Mouse (Mus musculus): ENCODE results near the gene Tspan14. TPM values are rescaled to one million over a fixed set of nuclear protein-coding genes. Genes with fewer than 3 reads are reported as not detected.

Tspan14 gene
- polyA plus RNA-seq, 1 experiment from 2014 or later: 109 TPM

- Histone ChIP-seq H3K27me3 (no peaks in the 10 kb centered on the region), H3K4me2 (no peak overlapping the region), H3K9ac (no peak overlapping the region), H3K27ac (no peak overlapping the region), H3K36me3 (no peaks in the 10 kb centered on the region), H3K4me1 (peaks cover 21% of the 10 kb centered on the region), H3K4me3 (replicated peaks) (no peak overlapping the region), H3K9me3 (replicated peaks) (no peaks in the 10 kb centered on the region)
- ATAC-seq (replicated peaks; ENCODE audit: low FRiP score): no peak
- 92% methylated on average over 4 of the region's 4 CpGs for WGBS
Measured at GRCm38 (mm10) chr14:40891506-40891905, 75.1 kb downstream of the Tspan14 start.

GRCm38 (mm10) chr14:40889704-40890103 lies 76.9 kb downstream of the Tspan14 start:
- no peak for ATAC-seq (replicated peaks; ENCODE audit: low FRiP score)
- no peak overlapping the region for H3K9ac ChIP-seq
- H3K9me3 ChIP-seq (replicated peaks): no peaks in the 10 kb centered on the region
- no peaks in the 10 kb centered on the region for H3K27me3 ChIP-seq
- H3K4me2 ChIP-seq: no peak overlapping the region
- peaks cover 23% of the 10 kb centered on the region for H3K4me1 ChIP-seq
- WGBS: 75% methylated on average over 4 of the region's 4 CpGs
- H3K36me3 ChIP-seq: no peaks in the 10 kb centered on the region
- no peak overlapping the region for H3K27ac ChIP-seq
- H3K4me3 ChIP-seq (replicated peaks): no peak overlapping the region

GRCm38 (mm10) chr14:40889181-40889580 lies 77.4 kb downstream of the Tspan14 start:
- H3K36me3 ChIP-seq: no peaks in the 10 kb centered on the region
- no peaks in the 10 kb centered on the region for H3K27me3 ChIP-seq
- H3K4me2 ChIP-seq: no peak overlapping the region
- H3K9me3 ChIP-seq (replicated peaks): no peaks in the 10 kb centered on the region
- no peak overlapping the region for H3K4me3 ChIP-seq (replicated peaks)
- no peak overlapping the region for H3K9ac ChIP-seq
- no peak for ATAC-seq (replicated peaks; ENCODE audit: low FRiP score)
- 71% methylated on average over 2 of the region's 2 CpGs for WGBS
- no peak overlapping the region for H3K27ac ChIP-seq
- H3K4me1 ChIP-seq: peaks cover 17% of the 10 kb centered on the region

GRCm38 (mm10) chr14:40886428-40887202 lies 80.0 kb downstream of the Tspan14 start:
- WGBS: 87% methylated on average over 6 of the region's 6 CpGs
- no peak for ATAC-seq (replicated peaks; ENCODE audit: low FRiP score)

GRCm38 (mm10) chr14:40885752-40886151 lies 80.9 kb downstream of the Tspan14 start:
- no peak overlapping the region for H3K4me2 ChIP-seq
- no peak for ATAC-seq (replicated peaks; ENCODE audit: low FRiP score)
- H3K27ac ChIP-seq: no peak overlapping the region

More at GRCm38 (mm10) chr14:40886428-40887202, 80.0 kb downstream of the Tspan14 start:
- Histone ChIP-seq H3K9ac (no peak overlapping the region), H3K4me3 (replicated peaks) (no peak overlapping the region), H3K36me3 (no peaks in the 10 kb centered on the region), H3K4me1 (peaks cover 4% of the 10 kb centered on the region; the same call in 1 of the 2 replicates), H3K27me3 (no peaks in the 10 kb centered on the region), H3K4me2 (no peak overlapping the region), H3K27ac (no peak overlapping the region), H3K9me3 (replicated peaks) (no peaks in the 10 kb centered on the region)

GRCm38 (mm10) chr14:40885225-40885624 lies 81.4 kb downstream of the Tspan14 start:
- H3K27ac ChIP-seq: no peak overlapping the region
- WGBS: 29% methylated on average over 4 of the region's 4 CpGs
- peak; percentile 77 for ATAC-seq (replicated peaks; ENCODE audit: low FRiP score)
- no peak overlapping the region for H3K9ac ChIP-seq
- no peak overlapping the region for H3K4me2 ChIP-seq
- H3K4me3 ChIP-seq (replicated peaks): no peak overlapping the region
- no peaks in the 10 kb centered on the region for H3K9me3 ChIP-seq (replicated peaks)
- peaks cover 4% of the 10 kb centered on the region; the same call in 1 of the 2 replicates for H3K4me1 ChIP-seq
- no peaks in the 10 kb centered on the region for H3K27me3 ChIP-seq
- H3K36me3 ChIP-seq: no peaks in the 10 kb centered on the region

More at GRCm38 (mm10) chr14:40885752-40886151, 80.9 kb downstream of the Tspan14 start:
- H3K27me3 ChIP-seq: no peaks in the 10 kb centered on the region
- H3K9me3 ChIP-seq (replicated peaks): no peaks in the 10 kb centered on the region
- no peaks in the 10 kb centered on the region for H3K36me3 ChIP-seq
- H3K4me1 ChIP-seq: peaks cover 4% of the 10 kb centered on the region; the same call in 1 of the 2 replicates
- no peak overlapping the region for H3K9ac ChIP-seq
- no peak overlapping the region for H3K4me3 ChIP-seq (replicated peaks)
- 43% methylated on average over 1 of the region's 1 CpGs for WGBS

- H3K36me3 ChIP-seq: no peaks in the 10 kb centered on the region
- H3K27ac ChIP-seq: no peak overlapping the region
- H3K4me2 ChIP-seq: no peak overlapping the region
- no peak overlapping the region for H3K4me3 ChIP-seq (replicated peaks)
- 0 out of 2 replicates have a peak, but pooled peaks cover 5% of the 10 kb centered on the region for H3K4me1 ChIP-seq
- no peaks in the 10 kb centered on the region for H3K27me3 ChIP-seq
- no peaks in the 10 kb centered on the region for H3K9me3 ChIP-seq (replicated peaks)
- H3K9ac ChIP-seq: no peak overlapping the region
- no peak for ATAC-seq (replicated peaks; ENCODE audit: low FRiP score)
Measured at GRCm38 (mm10) chr14:40874565-40874964, 92.0 kb downstream of the Tspan14 start.

- Histone ChIP-seq H3K27ac (no peak overlapping the region), H3K36me3 (no peaks in the 10 kb centered on the region), H3K4me1 (0 out of 2 replicates have a peak, but pooled peaks cover 5% of the 10 kb centered on the region), H3K27me3 (no peaks in the 10 kb centered on the region), H3K9me3 (replicated peaks) (no peaks in the 10 kb centered on the region), H3K9ac (no peak overlapping the region), H3K4me3 (replicated peaks) (no peak overlapping the region), H3K4me2 (no peak overlapping the region)
- ATAC-seq (replicated peaks; ENCODE audit: low FRiP score): no peak
- 86% methylated on average over 5 of the region's 5 CpGs for whole genome bisulfite sequencing
Measured at GRCm38 (mm10) chr14:40873961-40874360, 92.6 kb downstream of the Tspan14 start.

GRCm38 (mm10) chr14:40870598-40870997 lies 96.0 kb downstream of the Tspan14 start:
- Histone ChIP-seq H3K9me3 (replicated peaks) (no peaks in the 10 kb centered on the region), H3K9ac (no peak overlapping the region), H3K4me1 (0 out of 2 replicates have a peak, but pooled peaks cover 5% of the 10 kb centered on the region), H3K4me2 (no peak overlapping the region), H3K27ac (0 out of 2 replicates have a peak overlapping the region, but pooled peaks have one; percentile 37), H3K4me3 (replicated peaks) (no peak overlapping the region), H3K36me3 (no peaks in the 10 kb centered on the region), H3K27me3 (no peaks in the 10 kb centered on the region)
- 52% methylated on average over 3 of the region's 3 CpGs for WGBS
- ATAC-seq (replicated peaks; ENCODE audit: low FRiP score): no peak

GRCm38 (mm10) chr14:40864811-40865514 lies 101.6 kb downstream of the Tspan14 start:
- Histone ChIP-seq H3K4me3 (replicated peaks) (no peak overlapping the region), H3K4me1 (0 out of 2 replicates have a peak, but pooled peaks cover 4% of the 10 kb centered on the region), H3K9ac (no peak overlapping the region), H3K27me3 (no peaks in the 10 kb centered on the region), H3K27ac (0 out of 2 replicates have a peak overlapping the region, but pooled peaks have one; percentile 4), H3K9me3 (replicated peaks) (no peaks in the 10 kb centered on the region), H3K4me2 (no peak overlapping the region), H3K36me3 (no peaks in the 10 kb centered on the region)
- 54% methylated on average over 6 of the region's 6 CpGs for WGBS
- peak; percentile 66; the same call in 1 of the 2 replicates for ATAC-seq (replicated peaks; ENCODE audit: low FRiP score)

- H3K36me3 ChIP-seq: no peaks in the 10 kb centered on the region
- H3K4me1 ChIP-seq: 0 out of 2 replicates have a peak, but pooled peaks cover 4% of the 10 kb centered on the region
- ATAC-seq (replicated peaks; ENCODE audit: low FRiP score): no peak
- no peak overlapping the region for H3K27ac ChIP-seq
- H3K4me2 ChIP-seq: no peak overlapping the region
- H3K9ac ChIP-seq: no peak overlapping the region
- H3K9me3 ChIP-seq (replicated peaks): no peaks in the 10 kb centered on the region
- WGBS: 75% methylated on average over 3 of the region's 3 CpGs
- no peaks in the 10 kb centered on the region for H3K27me3 ChIP-seq
- no peak overlapping the region for H3K4me3 ChIP-seq (replicated peaks)
Measured at GRCm38 (mm10) chr14:40863659-40864058, 102.9 kb downstream of the Tspan14 start.

- H3K9me3 ChIP-seq (replicated peaks): no peaks in the 10 kb centered on the region
- H3K4me1 ChIP-seq: 0 out of 2 replicates have a peak, but pooled peaks cover 4% of the 10 kb centered on the region
- H3K27ac ChIP-seq: no peak overlapping the region
- no peak overlapping the region for H3K4me2 ChIP-seq
- no peaks in the 10 kb centered on the region for H3K27me3 ChIP-seq
- ATAC-seq (replicated peaks; ENCODE audit: low FRiP score): no peak
- H3K36me3 ChIP-seq: no peaks in the 10 kb centered on the region
- no peak overlapping the region for H3K9ac ChIP-seq
- H3K4me3 ChIP-seq (replicated peaks): no peak overlapping the region
Measured at GRCm38 (mm10) chr14:40863022-40863421, 103.6 kb downstream of the Tspan14 start.

Data from kidney, embryonic 15.5 days (tissue).